Mouse (Mus musculus) midbrain, embryonic 14.5 days (tissue): ENCODE results near the gene Tspyl1. TPM values are rescaled to one million over a fixed set of nuclear protein-coding genes. Genes with fewer than 3 reads are reported as not detected.

ENCODE experiments used
- ATAC-seq: fragments of 200-750 bp; cut with Nextera tagmentation; 2 replicates; pipeline ENCODE4 v1.8.0; 2017; ENCODE audit warnings: moderate number of reproducible peaks, moderate library complexity; ENCODE audit not compliant: low FRiP score, low TSS enrichment
- DNase-seq: peaks from one replicate; pipeline ENCODE4 v3.0.0-alpha.2; 2015
- H3K27ac ChIP-seq: fragments of 300-500 bp; sonication (generic); replicated peaks from 2 replicates; pipeline ENCODE4 v1.5.1; 2014; ENCODE audit warnings: mild to moderate bottlenecking, low read depth, low read length, moderate library complexity
- H3K27me3 ChIP-seq: fragments of 300-500 bp; sonication (generic); 2 replicates; pipeline ENCODE4 v1.6.1; 2014; ENCODE audit warnings: low read length, control low read depth, mixed read lengths; ENCODE audit not compliant: control insufficient read depth, insufficient read depth
- H3K36me3 ChIP-seq: fragments of 300-500 bp; sonication (generic); 2 replicates; pipeline ENCODE4 v1.6.1; 2014; ENCODE audit warnings: low read length, control low read depth; ENCODE audit not compliant: control insufficient read depth, insufficient read depth
- H3K4me1 ChIP-seq: fragments of 300-500 bp; sonication (generic); 2 replicates; pipeline ENCODE4 v1.6.1; 2014; ENCODE audit warnings: mild to moderate bottlenecking, antibody characterized with exemption, low read length, control low read depth; ENCODE audit not compliant: control insufficient read depth, insufficient read depth
- H3K4me2 ChIP-seq: fragments of 300-500 bp; sonication (generic); 2 replicates; pipeline ENCODE4 v1.6.1; 2014; ENCODE audit warnings: mild to moderate bottlenecking, low read length, moderate library complexity
- H3K4me3 ChIP-seq: fragments of 300-500 bp; sonication (generic); replicated peaks from 2 replicates; pipeline ENCODE4 v1.5.1; 2014; ENCODE audit warnings: low read depth, low read length
- H3K9ac ChIP-seq: fragments of 300-500 bp; sonication (generic); replicated peaks from 2 replicates; pipeline ENCODE4 v1.6.1; 2014; ENCODE audit warnings: mild to moderate bottlenecking, low read length, moderate library complexity
- H3K9me3 ChIP-seq: fragments of 300-500 bp; sonication (generic); 2 replicates; pipeline ENCODE4 v1.6.1; 2016; ENCODE audit warnings: low read length, control low read depth, mixed read lengths; ENCODE audit not compliant: control insufficient read depth
- WGBS: fragments of 180-500 bp; shearing (Covaris S2); extraction: QIAGEN DNeasy Blood & Tissue Kit; methylation state at CpG from one replicate; pipeline ENCODE4 v1.1.7; 2014; 5-methylcytosine and 5-hydroxymethylcytosine counted together
- polyA plus RNA-seq: library from polyadenylated mRNA; unstranded; fragments of >200 nt; fragmentation: Nextera tagmentation; extraction: Ambion mirVana; gene quantifications from 2 replicates; pipeline ENCODE4 v1.2.1, GENCODE M21; 2014

Tspyl1 gene
- polyA plus RNA-seq, 1 experiment from 2014 or later, result 106 TPM

- DNase-seq, result no peak
- 8% methylated on average over 2 of the region's 2 CpGs for WGBS
- peak; percentile 57 for ATAC-seq
- H3K9ac ChIP-seq, result peak overlapping the region; percentile 18; the same call in 1 of the 2 replicates
- no peaks in the 10 kb centered on the region for H3K36me3 ChIP-seq
- H3K9me3 ChIP-seq, result no peaks in the 10 kb centered on the region
- H3K27ac ChIP-seq, result peak overlapping the region; percentile 84
- H3K4me2 ChIP-seq, result peak overlapping the region; percentile 52
- H3K4me1 ChIP-seq, result peaks cover 38% of the 10 kb centered on the region
- H3K4me3 ChIP-seq, result peak overlapping the region; percentile 25
- no peaks in the 10 kb centered on the region for H3K27me3 ChIP-seq
Measured at GRCm38 (mm10) chr10:34317217-34317606, 35.2 kb downstream of the Tspyl1 start.

DNA sequence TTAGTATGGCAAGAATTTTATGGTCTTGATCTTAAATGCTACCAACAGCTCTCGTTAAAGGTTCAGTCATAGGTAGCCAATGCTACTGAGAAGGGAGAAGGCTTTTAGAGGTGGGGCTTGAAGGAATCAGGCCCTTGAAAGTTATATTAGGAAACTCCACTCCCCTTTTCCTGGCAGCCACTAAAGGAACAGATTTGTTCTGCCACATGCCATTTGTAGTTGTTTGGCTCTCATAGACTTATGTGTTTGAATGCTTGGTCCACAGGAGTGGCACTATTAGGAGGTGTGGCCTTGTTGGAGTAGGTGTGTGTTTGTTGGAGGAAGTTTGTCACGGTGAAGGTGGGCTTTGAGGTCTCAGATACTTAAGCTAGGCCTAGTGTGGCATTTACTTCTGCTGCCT, 38.8 kb downstream of the Tspyl1 start:
- no peak for DNase-seq
- Histone ChIP-seq H3K4me2 (no peak overlapping the region), H3K9me3 (no peaks in the 10 kb centered on the region), H3K27me3 (no peaks in the 10 kb centered on the region), H3K27ac (no peak overlapping the region), H3K4me3 (no peak overlapping the region), H3K9ac (no peak overlapping the region), H3K36me3 (no peaks in the 10 kb centered on the region), H3K4me1 (peaks cover 24% of the 10 kb centered on the region)
- ATAC-seq, result no peak
- 82% methylated on average over 2 of the region's 2 CpGs for WGBS

GRCm38 (mm10) chr10:34326701-34327100, 44.7 kb downstream of the Tspyl1 start:
- DNase-seq (peak; percentile 77), ATAC-seq (no peak)
- Histone ChIP-seq H3K4me3 (no peak overlapping the region), H3K9me3 (no peaks in the 10 kb centered on the region), H3K27ac (no peak overlapping the region), H3K4me2 (no peak overlapping the region), H3K36me3 (no peaks in the 10 kb centered on the region), H3K9ac (no peak overlapping the region), H3K4me1 (no peaks in the 10 kb centered on the region), H3K27me3 (no peaks in the 10 kb centered on the region)
- WGBS, result 23% methylated on average over 4 of the region's 4 CpGs

DNA sequence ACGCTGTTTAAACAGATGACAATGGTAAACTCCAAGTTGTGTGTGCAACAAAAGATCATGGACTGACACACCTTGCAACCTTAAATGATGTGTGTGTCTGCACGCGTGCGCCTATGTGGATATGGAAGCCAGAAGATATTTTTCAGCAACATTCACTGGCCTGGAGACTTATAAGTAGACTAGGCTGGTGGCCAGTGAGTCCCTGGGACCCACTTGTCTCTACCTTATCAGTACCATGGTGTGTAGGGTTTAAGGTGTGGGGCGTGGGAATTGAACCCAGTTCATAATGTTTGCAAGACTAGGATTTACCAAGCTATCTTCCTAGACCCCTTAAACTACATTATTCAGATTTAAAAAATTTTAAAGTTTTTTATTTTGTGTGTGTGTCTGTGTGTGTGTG, 45.2 kb downstream of the Tspyl1 start:
- H3K36me3 ChIP-seq, result no peaks in the 10 kb centered on the region
- no peaks in the 10 kb centered on the region for H3K4me1 ChIP-seq
- H3K27me3 ChIP-seq, result no peaks in the 10 kb centered on the region
- H3K4me3 ChIP-seq, result no peak overlapping the region
- 60% methylated on average over 5 of the region's 5 CpGs for WGBS
- DNase-seq, result no peak
- no peak overlapping the region for H3K4me2 ChIP-seq
- no peaks in the 10 kb centered on the region for H3K9me3 ChIP-seq
- H3K9ac ChIP-seq, result no peak overlapping the region
- ATAC-seq, result no peak; the same call in 1 of the 2 replicates
- no peak overlapping the region for H3K27ac ChIP-seq

DNA sequence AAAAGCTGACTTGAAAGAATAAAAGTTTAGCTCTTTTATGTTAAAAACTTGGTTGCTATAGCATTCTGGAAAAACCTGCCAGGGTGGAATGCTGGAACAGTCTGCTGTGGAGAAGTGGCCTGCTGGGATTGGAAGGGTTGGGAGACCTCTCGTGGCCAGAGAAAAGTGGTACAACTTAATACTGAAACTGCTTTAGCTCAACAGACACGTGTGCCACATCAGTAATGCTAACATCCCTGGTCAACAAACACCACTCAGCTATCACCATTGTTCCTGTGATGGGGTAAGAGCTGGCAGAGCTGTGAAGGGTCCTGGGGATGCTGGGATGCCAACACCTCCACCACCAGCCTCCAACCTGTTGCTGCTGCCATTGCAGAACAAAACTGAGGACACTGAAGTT, 46.3 kb downstream of the Tspyl1 start:
- H3K4me1 ChIP-seq, result no peaks in the 10 kb centered on the region
- DNase-seq (peak; percentile 85), ATAC-seq (peak; percentile 69; the same call in 1 of the 2 replicates)
- no peak overlapping the region for H3K4me2 ChIP-seq
- H3K36me3 ChIP-seq, result no peaks in the 10 kb centered on the region
- no peaks in the 10 kb centered on the region for H3K27me3 ChIP-seq
- WGBS, result 4% methylated on average over 2 of the region's 2 CpGs
- no peak overlapping the region for H3K9ac ChIP-seq
- no peak overlapping the region for H3K4me3 ChIP-seq
- H3K9me3 ChIP-seq, result no peaks in the 10 kb centered on the region
- H3K27ac ChIP-seq, result no peak overlapping the region

Other genes with a start within 250 kb of the Tspyl1 start
- not detected in 2 replicates for gene Trappc3l, start 244.6 kb upstream of the Tspyl1 start, polyA plus RNA-seq
- not detected in 2 replicates for gene Calhm4, start 237.9 kb upstream of the Tspyl1 start, polyA plus RNA-seq
- 0.18 and 0.62 TPM in 2 replicates for gene Calhm5, start 185.7 kb upstream of the Tspyl1 start, polyA plus RNA-seq
- gene Calhm6, start 154.2 kb upstream of the Tspyl1 start, polyA plus RNA-seq, result 0.27 and 1.0 TPM in 2 replicates
- gene Dse, start 74.5 kb upstream of the Tspyl1 start, polyA plus RNA-seq, result 3.0 and 9.4 TPM in 2 replicates
- 131 and 247 TPM in 2 replicates for gene Tspyl4, start 15.3 kb downstream of the Tspyl1 start, polyA plus RNA-seq
- 0.15 and 0.26 TPM in 2 replicates for gene Col10a1, start 107.8 kb downstream of the Tspyl1 start, polyA plus RNA-seq
- 1.2 and 1.9 TPM in 2 replicates for gene Nt5dc1, start 136.4 kb downstream of the Tspyl1 start, polyA plus RNA-seq
- gene Frk, start 201.2 kb downstream of the Tspyl1 start, polyA plus RNA-seq, result 0.13 and 0.46 TPM in 2 replicates